Mouse (Mus musculus) thymus, adult 2 months (tissue): ENCODE results near the gene Efr3b. TPM values are rescaled to one million over a fixed set of nuclear protein-coding genes. Genes with fewer than 3 reads are reported as not detected.

ENCODE experiments used
- DNase-seq: peaks from one replicate; pipeline ENCODE4 v3.0.0; 2021
- H3K27ac ChIP-seq: fragments of 200-500 bp; 2 replicates; pipeline ENCODE4 v1.5.1; 2012; ENCODE audit warnings: low read length, control low read depth; ENCODE audit not compliant: control insufficient read depth, insufficient read depth
- H3K27me3 ChIP-seq: fragments of 200-500 bp; 2 replicates; pipeline ENCODE4 v1.6.1; 2012; ENCODE audit warnings: mild to moderate bottlenecking, low read length, moderate library complexity, mixed read lengths; ENCODE audit not compliant: control insufficient read depth, insufficient read depth
- H3K36me3 ChIP-seq: fragments of 200-500 bp; 2 replicates; pipeline ENCODE4 v1.6.1; 2012; ENCODE audit warnings: mild to moderate bottlenecking, low read length, moderate library complexity; ENCODE audit not compliant: control insufficient read depth, insufficient read depth
- H3K4me1 ChIP-seq: fragments of 200-500 bp; replicated peaks from 2 replicates; pipeline ENCODE4 v1.6.1; 2012; ENCODE audit warnings: low read length; ENCODE audit not compliant: control insufficient read depth, insufficient read depth
- H3K4me3 ChIP-seq: fragments of 200-500 bp; 2 replicates; pipeline ENCODE4 v1.5.1; 2012; ENCODE audit warnings: mild to moderate bottlenecking, low read length, control low read depth, moderate library complexity; ENCODE audit not compliant: control insufficient read depth, insufficient read depth
- CTCF ChIP-seq: fragments of 200-500 bp; IDR thresholded peaks from 2 replicates; pipeline ENCODE4 v1.5.1; 2012; ENCODE audit warnings: mild to moderate bottlenecking, control low read depth, low read length, moderate library complexity, borderline replicate concordance; ENCODE audit not compliant: control insufficient read depth, poor library complexity, insufficient read depth; ENCODE audit errors: extremely low read depth
- POLR2A ChIP-seq: fragments of 200-500 bp; IDR thresholded peaks from 2 replicates; pipeline ENCODE4 v1.6.1; 2012; ENCODE audit warnings: mild to moderate bottlenecking, low read length, control low read depth, moderate library complexity; ENCODE audit not compliant: control insufficient read depth, poor library complexity, insufficient read depth; ENCODE audit errors: extremely low read depth
- WGBS: fragments of 180-500 bp; shearing (Covaris S2); methylation state at CpG from one replicate; pipeline ENCODE4 v1.1.7; 2018; 5-methylcytosine and 5-hydroxymethylcytosine counted together
- polyA plus RNA-seq: library from polyadenylated mRNA; depleted of rRNA; stranded (reverse); fragments of >200 nt; gene quantifications from 2 replicates; pipeline ENCODE4 v1.2.3, GENCODE M21; 2012

Gene Efr3b
- polyA plus RNA-seq, 1 experiment: 1.5 TPM

DNA sequence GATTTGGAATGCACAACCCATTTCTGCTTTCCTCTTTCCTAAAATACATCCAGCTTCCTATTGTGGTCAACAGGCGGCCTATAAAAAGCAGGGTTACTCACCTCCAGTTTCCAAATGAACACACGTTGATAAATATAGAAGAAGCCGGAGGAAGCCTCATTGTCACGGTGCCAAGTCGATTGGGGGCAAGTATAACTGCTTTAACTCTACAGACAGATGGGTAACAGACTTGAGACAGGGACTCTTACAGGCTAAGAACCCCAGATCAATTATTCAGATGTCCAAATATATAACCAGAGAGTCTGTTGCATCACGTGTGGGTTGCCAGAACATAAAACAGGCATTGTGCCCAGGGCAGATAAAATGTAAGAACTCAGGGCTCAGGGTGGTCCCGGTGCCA, 15.9 kb downstream of the Efr3b start:
- Histone ChIP-seq H3K4me3 (no peak overlapping the region), H3K4me1 (no peaks in the 10 kb centered on the region), H3K27ac (no peak overlapping the region), H3K36me3 (no peaks in the 10 kb centered on the region), H3K27me3 (no peaks in the 10 kb centered on the region)
- TF ChIP-seq CTCF (no peak), POLR2A (no peak)
- DNase-seq: no peak
- 24% methylated on average over 7 of the region's 7 CpGs for WGBS

- Histone ChIP-seq H3K4me3 (no peak overlapping the region), H3K4me1 (no peaks in the 10 kb centered on the region), H3K27ac (no peak overlapping the region), H3K36me3 (no peaks in the 10 kb centered on the region), H3K27me3 (no peaks in the 10 kb centered on the region)
- no peak for TF ChIP-seq POLR2A
- TF ChIP-seq CTCF: no peak
- 83% methylated on average over 8 of the region's 8 CpGs for WGBS
- DNase-seq: no peak
Measured at GRCm38 (mm10) chr12:4020505-4020904, 18.2 kb downstream of the Efr3b start.

- Histone ChIP-seq H3K27me3 (no peaks in the 10 kb centered on the region), H3K4me3 (no peak overlapping the region), H3K27ac (no peak overlapping the region), H3K4me1 (no peaks in the 10 kb centered on the region), H3K36me3 (no peaks in the 10 kb centered on the region)
- TF ChIP-seq CTCF: no peak
- TF ChIP-seq POLR2A: no peak
- DNase-seq: no peak
- WGBS: 69% methylated on average over 7 of the region's 7 CpGs
Measured at GRCm38 (mm10) chr12:4016321-4016720, 22.4 kb downstream of the Efr3b start.

GRCm38 (mm10) chr12:4015741-4016140, 23.0 kb downstream of the Efr3b start:
- no peak for DNase-seq
- H3K4me3 ChIP-seq: no peak overlapping the region
- H3K4me1 ChIP-seq: no peaks in the 10 kb centered on the region
- no peak for TF ChIP-seq CTCF
- TF ChIP-seq POLR2A: no peak
- no peaks in the 10 kb centered on the region for H3K27me3 ChIP-seq
- H3K36me3 ChIP-seq: no peaks in the 10 kb centered on the region
- H3K27ac ChIP-seq: no peak overlapping the region
- WGBS: 77% methylated on average over 4 of the region's 4 CpGs

DNA sequence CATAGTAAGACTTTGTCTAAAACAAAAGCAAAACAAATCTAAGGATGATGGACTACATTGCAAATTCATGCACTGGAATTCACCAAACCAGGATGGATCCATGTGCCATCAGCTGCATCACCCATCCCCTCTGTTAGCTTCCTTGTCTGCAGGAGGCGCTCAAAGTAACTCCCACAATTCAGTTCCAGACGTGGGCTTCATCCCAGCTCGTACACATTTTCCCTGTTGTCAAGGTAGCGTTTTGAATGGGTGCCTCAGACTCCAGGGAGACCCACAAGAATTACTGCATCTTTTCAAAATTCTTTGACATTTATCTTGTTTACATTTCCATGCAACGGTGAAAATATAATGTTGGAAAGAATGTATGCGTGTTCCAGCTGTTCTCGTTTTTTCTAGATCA, 23.5 kb downstream of the Efr3b start:
- H3K27ac ChIP-seq: no peak overlapping the region
- TF ChIP-seq POLR2A: no peak
- TF ChIP-seq CTCF: no peak
- 88% methylated on average over 7 of the region's 7 CpGs for WGBS
- no peaks in the 10 kb centered on the region for H3K27me3 ChIP-seq
- H3K36me3 ChIP-seq: no peaks in the 10 kb centered on the region
- H3K4me3 ChIP-seq: no peak overlapping the region
- no peak for DNase-seq
- no peaks in the 10 kb centered on the region for H3K4me1 ChIP-seq

DNA sequence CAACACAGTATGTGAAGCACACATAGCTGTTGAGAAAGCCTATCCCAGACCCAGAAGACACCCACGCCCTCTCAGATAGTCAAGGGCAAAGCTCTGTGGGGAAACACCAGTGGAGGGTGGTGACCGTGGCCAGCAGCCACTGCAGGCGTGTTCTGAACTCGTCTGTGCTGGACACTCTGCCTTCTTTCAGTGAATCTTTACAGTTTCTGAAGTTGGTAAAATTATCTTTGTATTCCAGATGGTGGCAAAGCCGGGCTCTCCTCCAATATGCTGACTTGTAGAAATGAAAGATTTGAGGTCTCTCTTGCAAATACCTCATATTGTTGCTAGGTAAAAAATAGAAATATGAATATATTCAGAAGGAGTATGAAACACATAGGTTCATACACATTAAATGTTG, 27.0 kb downstream of the Efr3b start:
- Histone ChIP-seq H3K27me3 (no peaks in the 10 kb centered on the region), H3K27ac (no peak overlapping the region), H3K4me1 (no peaks in the 10 kb centered on the region), H3K36me3 (no peaks in the 10 kb centered on the region), H3K4me3 (no peak overlapping the region)
- TF ChIP-seq POLR2A (no peak), CTCF (no peak)
- no peak for DNase-seq
- WGBS: 91% methylated on average over 5 of the region's 5 CpGs

- no peaks in the 10 kb centered on the region for H3K27me3 ChIP-seq
- no peak overlapping the region for H3K4me3 ChIP-seq
- H3K4me1 ChIP-seq: no peaks in the 10 kb centered on the region
- DNase-seq: no peak
- WGBS: 86% methylated on average over 4 of the region's 4 CpGs
- TF ChIP-seq POLR2A: no peak
- no peak for TF ChIP-seq CTCF
- H3K27ac ChIP-seq: no peak overlapping the region
- no peaks in the 10 kb centered on the region for H3K36me3 ChIP-seq
Measured at GRCm38 (mm10) chr12:4011301-4011700, 27.4 kb downstream of the Efr3b start.
